Comparison of ENCODE assay signal across 1 mouse cellular context in genomic region chr6:91116244-91117145, GRCm38 (mm10).
TF ChIP-seq lines count a peak whose summit lies in the region.

TSS of gene Nup210 (minus strand) at chr6:91116829.

TF ChIP-seq in CH12.LX, 34 proteins besides CTCF, POLR2A, EP300 and RAD21 (continued from another document):
- TF ChIP-seq PAX5 (IDR thresholded peaks at IDR 0.05; ENCODE audit: low read length) (no peak), GABPA (IDR thresholded peaks at IDR 0.05; ENCODE audit: insufficient replicate concordance, low read depth, low read length) (no peak), MAFK (IDR thresholded peaks at IDR 0.05; ENCODE audit: insufficient replicate concordance, low read length) (no peak), POLR2AphosphoS2 (IDR thresholded peaks at IDR 0.05; ENCODE audit: low read depth, low read length) (no peak), SMC3 (IDR thresholded peaks at IDR 0.05; ENCODE audit: low read depth, low read length) (no peak; the same call in 1 of the 2 replicates), MAZ (IDR thresholded peaks at IDR 0.05; ENCODE audit: low read depth, low read length) (0 out of 2 replicates have a peak, but pooled peaks have one; percentile 54), RCOR1 (conservative IDR thresholded peaks at IDR 0.05; ENCODE audit: low read depth, low read length) (0 out of 2 replicates have a peak, but pooled peaks have one; percentile 19), MXI1 (IDR thresholded peaks at IDR 0.05; ENCODE audit: low read depth, low read length) (peak; percentile 90)
